Mouse (Mus musculus) heart, adult 2 months (tissue): Measurements from ENCODE around the gene Alyref2. TPM values are rescaled to one million over a fixed set of nuclear protein-coding genes. Genes with fewer than 3 reads are reported as not detected.
A peak's percentile ranks its signal among the peaks of the same experiment; 100 is the strongest.

Experiments
- DNase-seq, 2 experiments: peaks; one replicate each; pipeline ENCODE4 v3.0.0; 2021
- H3K27ac ChIP-seq: fragments of 200-600 bp; 2 replicates; pipeline ENCODE4 v1.8.1; 2022
- H3K27me3 ChIP-seq: fragments of 200-500 bp; 2 replicates; pipeline ENCODE4 v1.6.1; 2012; ENCODE audit warnings: mild to moderate bottlenecking, low read length, inconsistent platforms, mixed read lengths; ENCODE audit not compliant: control insufficient read depth, insufficient read depth
- H3K36me3 ChIP-seq: fragments of 200-500 bp; 2 replicates; pipeline ENCODE4 v1.6.1; 2012; ENCODE audit warnings: low read length, inconsistent platforms; ENCODE audit not compliant: control insufficient read depth, insufficient read depth
- H3K4me1 ChIP-seq: fragments of 200-500 bp; 2 replicates; pipeline ENCODE4 v1.6.1; 2011; ENCODE audit warnings: low read length; ENCODE audit not compliant: control insufficient read depth, insufficient read depth
- H3K4me3 ChIP-seq: fragments of 200-600 bp; 2 replicates; pipeline ENCODE4 v1.8.1; 2022
- H3K79me2 ChIP-seq: fragments of 200-500 bp; replicated peaks from 2 replicates; pipeline ENCODE4 v1.6.1; 2012; ENCODE audit warnings: mild to moderate bottlenecking, inconsistent platforms, low read length, moderate library complexity, mixed read lengths; ENCODE audit not compliant: control insufficient read depth, insufficient read depth
- H3K9ac ChIP-seq: fragments of 200-500 bp; 2 replicates; pipeline ENCODE4 v1.6.1; 2012; ENCODE audit warnings: low read depth, mild to moderate bottlenecking, control low read depth, inconsistent platforms, low read length, mixed read lengths
- CTCF ChIP-seq: fragments of 200-600 bp; IDR thresholded peaks from 2 replicates; pipeline ENCODE4 v1.8.1; 2022; ENCODE audit warnings: antibody characterized with exemption, mild to moderate bottlenecking, moderate library complexity
- EP300 ChIP-seq: fragments of 200-500 bp; IDR thresholded peaks from 2 replicates; pipeline ENCODE4 v1.6.1; 2011; ENCODE audit warnings: low read depth, low read length, control low read depth; ENCODE audit not compliant: insufficient read depth
- POLR2A ChIP-seq: fragments of 200-500 bp; IDR thresholded peaks from 2 replicates; pipeline ENCODE4 v1.6.1; 2011; ENCODE audit warnings: mild to moderate bottlenecking, low read depth, low read length, control low read depth; ENCODE audit not compliant: insufficient read depth
- WGBS: fragments of 180-500 bp; shearing (Covaris S2); methylation state at CpG from one replicate; pipeline ENCODE4 v1.1.7; 2018; 5-methylcytosine and 5-hydroxymethylcytosine counted together
- intact Hi-C: fragments of 180-260 bp; cut with DNase I; formaldehyde crosslinking; loops from one replicate; pipeline ENCODE4 v1.15.1; 2025
- polyA plus RNA-seq: library from polyadenylated mRNA; depleted of rRNA; stranded (reverse); fragments of >200 nt; gene quantifications from 2 replicates; pipeline ENCODE4 v1.2.3, GENCODE M21; 2012
- total RNA-seq, 2 experiments: library from RNA; stranded (reverse); gene quantifications; 2 replicates each; pipeline ENCODE4 v1.2.3; 2021

The Alyref2 gene
- total and polyA plus RNA-seq, 3 experiments = 1.6 to 2.5 (median 2.2) TPM

GRCm38 (mm10) chr1:171515039-171515438 lies 11.8 kb downstream of the Alyref2 start:
- intact Hi-C loops = no loop called here
- TF ChIP-seq POLR2A (no peak), CTCF (peak; percentile 13; the same call in 1 of the 2 replicates), EP300 (no peak)
- Histone ChIP-seq H3K4me3 (no peak overlapping the region), H3K4me1 (no peaks in the 10 kb centered on the region), H3K27me3 (no peaks in the 10 kb centered on the region), H3K9ac (no peak overlapping the region), H3K27ac (no peak overlapping the region), H3K36me3 (no peaks in the 10 kb centered on the region), H3K79me2 (no peaks in the 10 kb centered on the region)
- WGBS = 15% methylated on average over 1 of the region's 1 CpGs
- DNase-seq = no peak

GRCm38 (mm10) chr1:171515557-171515956 lies 12.3 kb downstream of the Alyref2 start:
- intact Hi-C loops = no loop called here
- TF ChIP-seq CTCF = no peak
- H3K27ac ChIP-seq = no peak overlapping the region
- H3K36me3 ChIP-seq = no peaks in the 10 kb centered on the region
- H3K27me3 ChIP-seq = no peaks in the 10 kb centered on the region
- H3K79me2 ChIP-seq = no peaks in the 10 kb centered on the region
- no peak for DNase-seq
- H3K4me1 ChIP-seq = no peaks in the 10 kb centered on the region
- H3K9ac ChIP-seq = no peak overlapping the region
- 81% methylated on average over 4 of the region's 4 CpGs for WGBS
- no peak overlapping the region for H3K4me3 ChIP-seq

- Histone ChIP-seq H3K27me3 (no peaks in the 10 kb centered on the region), H3K27ac (no peak overlapping the region), H3K79me2 (no peaks in the 10 kb centered on the region), H3K36me3 (no peaks in the 10 kb centered on the region), H3K4me1 (no peaks in the 10 kb centered on the region), H3K4me3 (no peak overlapping the region), H3K9ac (no peak overlapping the region)
- no peak for DNase-seq
- intact Hi-C loops = no loop called here
- TF ChIP-seq EP300 = no peak
- no peak for TF ChIP-seq POLR2A
- TF ChIP-seq CTCF = no peak
- WGBS = 95% methylated on average over 4 of the region's 4 CpGs
These were observed 28.1 kb downstream of the Alyref2 start for GRCm38 (mm10) chr1:171531367-171531766.

GRCm38 (mm10) chr1:171532830-171533229 lies 29.6 kb downstream of the Alyref2 start:
- Histone ChIP-seq H3K36me3 (no peaks in the 10 kb centered on the region), H3K4me1 (no peaks in the 10 kb centered on the region), H3K79me2 (no peaks in the 10 kb centered on the region), H3K27me3 (no peaks in the 10 kb centered on the region), H3K4me3 (no peak overlapping the region), H3K27ac (no peak overlapping the region), H3K9ac (no peak overlapping the region)
- intact Hi-C loops = no loop called here
- no peak for DNase-seq
- 62% methylated on average over 2 of the region's 2 CpGs for WGBS
- TF ChIP-seq CTCF = 0 out of 2 replicates have a peak, but pooled peaks have one; percentile 6
- no peak for TF ChIP-seq POLR2A

GRCm38 (mm10) chr1:171534557-171534956 lies 31.3 kb downstream of the Alyref2 start:
- H3K4me3 ChIP-seq = no peak overlapping the region
- no peak overlapping the region for H3K27ac ChIP-seq
- no peak overlapping the region for H3K9ac ChIP-seq
- H3K79me2 ChIP-seq = no peaks in the 10 kb centered on the region
- intact Hi-C loops = no loop called here
- TF ChIP-seq POLR2A = no peak
- no peak for TF ChIP-seq EP300
- no peak for TF ChIP-seq CTCF
- no peaks in the 10 kb centered on the region for H3K36me3 ChIP-seq
- H3K4me1 ChIP-seq = no peaks in the 10 kb centered on the region
- no peak for DNase-seq
- no peaks in the 10 kb centered on the region for H3K27me3 ChIP-seq

- WGBS = 81% methylated on average over 1 of the region's 1 CpGs
- intact Hi-C loops = no loop called here
- Histone ChIP-seq H3K79me2 (no peaks in the 10 kb centered on the region), H3K4me3 (no peak within 1 kb of the TSS), H3K36me3 (no peaks in the 10 kb centered on the region), H3K27ac (no peak within 1 kb of the TSS), H3K9ac (no peak within 1 kb of the TSS), H3K4me1 (no peaks in the 10 kb centered on the region), H3K27me3 (no peaks in the 10 kb centered on the region)
- no peak for DNase-seq
- TF ChIP-seq EP300 = no peak
- TF ChIP-seq CTCF = no peak
- no peak for TF ChIP-seq POLR2A
These were observed 31.9 kb downstream of the Alyref2 start, which contains the start of gene Itln1 for GRCm38 (mm10) chr1:171535194-171535593. TSS of gene Itln1 (minus strand) at chr1:171535294.

- H3K9ac ChIP-seq = no peak overlapping the region
- no peaks in the 10 kb centered on the region for H3K4me1 ChIP-seq
- intact Hi-C loops = no loop called here
- no peaks in the 10 kb centered on the region for H3K36me3 ChIP-seq
- H3K4me3 ChIP-seq = no peak overlapping the region
- no peaks in the 10 kb centered on the region for H3K27me3 ChIP-seq
- no peak for TF ChIP-seq POLR2A
- TF ChIP-seq CTCF = no peak
- TF ChIP-seq EP300 = no peak
- no peak for DNase-seq
- no peak overlapping the region for H3K27ac ChIP-seq
- no peaks in the 10 kb centered on the region for H3K79me2 ChIP-seq
- WGBS = 80% methylated on average over 1 of the region's 1 CpGs
These were observed 37.4 kb downstream of the Alyref2 start for GRCm38 (mm10) chr1:171540694-171541093.
